Mouse (Mus musculus): ENCODE results near the gene Gid8. TPM values are rescaled to one million over a fixed set of nuclear protein-coding genes. Genes with fewer than 3 reads are reported as not detected.

Gene Gid8
- polyA plus RNA-seq, 1 experiment from 2014 or later = 50.5 TPM

- no peak for DNase-seq (ENCODE audit: low spot score)
Measured at GRCm38 (mm10) chr2:180746569-180747192, 36.8 kb downstream of the Gid8 start.

GRCm38 (mm10) chr2:180748904-180749303, 39.0 kb downstream of the Gid8 start:
- no peak for DNase-seq (ENCODE audit: low spot score)

- no peak for DNase-seq (ENCODE audit: low spot score)
Measured at GRCm38 (mm10) chr2:180754976-180755688, 45.2 kb downstream of the Gid8 start.

- no peak for DNase-seq (ENCODE audit: low spot score)
Measured at GRCm38 (mm10) chr2:180755896-180756295, 46.0 kb downstream of the Gid8 start.

- DNase-seq (ENCODE audit: low spot score) = no peak
Measured at GRCm38 (mm10) chr2:180756786-180757185, 46.9 kb downstream of the Gid8 start.

- DNase-seq (ENCODE audit: low spot score) = no peak
Measured at GRCm38 (mm10) chr2:180758513-180759263, 48.8 kb downstream of the Gid8 start.

GRCm38 (mm10) chr2:180764986-180765385, 55.1 kb downstream of the Gid8 start:
- no peak for DNase-seq (ENCODE audit: low spot score)

- no peak for DNase-seq (ENCODE audit: low spot score)
Measured at GRCm38 (mm10) chr2:180765713-180766112, 55.8 kb downstream of the Gid8 start.

Other genes with a start within 250 kb of the Gid8 start
- 0.04 and 0.10 TPM in 2 replicates for gene Ntsr1, start 210.1 kb upstream of the Gid8 start, polyA plus RNA-seq (2015; fragmentation: Nextera tagmentation; extraction: Ambion mirVana)
- 44.8 and 51.1 TPM in 2 replicates for gene Mrgbp, start 128.8 kb upstream of the Gid8 start, polyA plus RNA-seq (2015; fragmentation: Nextera tagmentation; extraction: Ambion mirVana)
- gene Ogfr, start 120.9 kb upstream of the Gid8 start, polyA plus RNA-seq (2015; fragmentation: Nextera tagmentation; extraction: Ambion mirVana) = 65.6 and 73.1 TPM in 2 replicates
- gene Col9a3, start 112.3 kb upstream of the Gid8 start, polyA plus RNA-seq (2015; fragmentation: Nextera tagmentation; extraction: Ambion mirVana) = 1.2 and 1.3 TPM in 2 replicates
- 0.14 TPM in 1 of 2 replicates, not detected in the other for gene Tcfl5, start 67.4 kb upstream of the Gid8 start, polyA plus RNA-seq (2015; fragmentation: Nextera tagmentation; extraction: Ambion mirVana)
- 25.6 and 32.2 TPM in 2 replicates for gene Dido1, start 118 bp upstream of the Gid8 start, polyA plus RNA-seq (2015; fragmentation: Nextera tagmentation; extraction: Ambion mirVana)
- gene Slc17a9, start 15.1 kb downstream of the Gid8 start, polyA plus RNA-seq (2015; fragmentation: Nextera tagmentation; extraction: Ambion mirVana) = 2.6 and 3.1 TPM in 2 replicates
- 0.17 and 0.19 TPM in 2 replicates for gene Bhlhe23, start 66.8 kb downstream of the Gid8 start, polyA plus RNA-seq (2015; fragmentation: Nextera tagmentation; extraction: Ambion mirVana)
- gene Ythdf1, start 210.8 kb downstream of the Gid8 start, polyA plus RNA-seq (2015; fragmentation: Nextera tagmentation; extraction: Ambion mirVana) = 52.6 and 53.9 TPM in 2 replicates
- 0.30 and 0.40 TPM in 2 replicates for gene Birc7, start 218.9 kb downstream of the Gid8 start, polyA plus RNA-seq (2015; fragmentation: Nextera tagmentation; extraction: Ambion mirVana)
- gene Nkain4, start 244.6 kb downstream of the Gid8 start, polyA plus RNA-seq (2015; fragmentation: Nextera tagmentation; extraction: Ambion mirVana) = 28.0 and 30.0 TPM in 2 replicates